Mouse (Mus musculus): ENCODE results near the gene Kat5.

DNA sequence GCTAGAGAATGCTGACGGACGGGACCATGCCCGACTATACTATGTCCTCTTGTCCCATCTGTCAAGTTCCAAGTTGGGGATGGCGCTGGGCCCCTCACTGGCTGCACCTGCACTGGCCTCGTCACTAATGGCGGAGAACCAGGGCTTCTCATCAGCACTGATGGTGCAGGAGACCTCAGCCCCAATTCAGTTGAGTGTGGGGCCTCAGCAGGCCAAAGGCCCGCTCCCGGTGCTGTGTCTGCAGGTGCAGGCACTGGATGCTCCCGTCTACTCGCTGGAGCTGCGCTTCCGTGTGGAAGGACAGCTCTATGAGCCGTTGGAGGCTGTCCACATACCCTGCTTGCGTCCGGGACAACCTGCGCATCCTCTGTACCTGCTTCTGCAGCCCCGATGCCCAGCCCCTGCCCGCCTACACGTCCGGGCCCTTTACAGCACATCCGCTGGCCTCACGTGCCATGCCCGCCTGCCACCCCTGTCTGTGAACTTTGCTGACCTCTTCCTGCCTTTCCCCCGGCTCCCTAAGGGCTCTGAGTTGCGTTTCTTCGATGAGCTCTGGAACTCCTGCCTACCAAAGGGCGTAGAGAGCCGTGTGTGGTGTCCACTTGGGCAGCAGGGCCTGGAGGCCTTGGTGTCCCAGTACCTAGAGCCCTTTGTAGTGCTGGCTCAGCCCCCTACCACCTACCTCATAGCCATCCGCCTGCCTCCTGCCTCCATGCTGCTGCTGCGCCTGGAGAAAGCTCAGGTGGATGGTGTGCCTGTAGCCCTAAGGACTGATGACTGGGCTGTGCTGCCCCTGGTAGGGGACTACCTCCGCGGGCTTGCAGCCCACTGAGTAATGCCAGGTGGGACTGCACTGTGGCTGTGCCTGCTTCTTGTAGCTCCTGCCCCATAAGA lies 39.4 kb downstream of the Kat5 start:
- TF ChIP-seq CTCF (conservative IDR thresholded peaks at IDR 0.05; ENCODE audit: insufficient read depth, insufficient read length, low read depth, low read length) (no peak), POLR2A (IDR thresholded peaks at IDR 0.05; ENCODE audit: low read depth, low read length) (no peak)
